Mouse (Mus musculus): Measurements from ENCODE around the gene Clptm1l.

Gene Clptm1l

GRCm38 (mm10) chr13:73660163-73660695, 56.4 kb downstream of the Clptm1l start:
- no peak for DNase-seq (ENCODE audit: low spot score)
